ENCODE assay signal across 8 mouse cellular contexts in genomic region chr15:102017918-102018463, GRCm38 (mm10). TPM values are rescaled to one million over a fixed set of nuclear protein-coding genes. Genes with fewer than 3 reads are reported as not detected.
DNase-seq lines count a peak whose midpoint lies in the region; ATAC-seq and TF ChIP-seq lines count a peak whose summit lies in the region.

No protein-coding gene starts in this region.

- no peak overlapping the region for H3K4me3 ChIP-seq in gastrocnemius, adult 2 months
- H3K4me3 ChIP-seq in kidney, embryonic 15.5 days (replicated peaks): no peak overlapping the region

- WGBS in kidney, embryonic 15.5 days: 33% methylated on average over 7 of the region's 7 CpGs

- H3K36me3 ChIP-seq in kidney, embryonic 15.5 days: no peaks in the 10 kb centered on the region

- H3K9ac ChIP-seq in kidney, embryonic 15.5 days: no peak overlapping the region

- no peak overlapping the region for H3K4me2 ChIP-seq in kidney, embryonic 15.5 days

- no peaks in the 10 kb centered on the region for H3K9me3 ChIP-seq in kidney, embryonic 15.5 days (replicated peaks)

- H3K4me1 ChIP-seq in kidney, embryonic 15.5 days: peaks cover 46% of the 10 kb centered on the region

- H3K27ac ChIP-seq in gastrocnemius, adult 2 months: no peak overlapping the region
- peak overlapping the region; percentile 84 for H3K27ac ChIP-seq in kidney, embryonic 15.5 days

- intact Hi-C loops in gastrocnemius, adult 2 months (cut with DNase I): no loop called here
- intact Hi-C loops in gastrocnemius, postnatal 36 days (cut with DNase I): no loop called here

- TF ChIP-seq CTCF in gastrocnemius, adult 2 months (IDR thresholded peaks at IDR 0.05): peak; percentile 39

- H3K27me3 ChIP-seq in kidney, embryonic 15.5 days: no peaks in the 10 kb centered on the region

- peak; percentile 41; the same call in 1 of the 2 replicates for ATAC-seq in kidney, embryonic 15.5 days (replicated peaks; ENCODE audit: low FRiP score)

- DNase-seq in gastrocnemius, adult 2 months: peak; percentile 45
- DNase-seq in gastrocnemius, postnatal 36 days: no peak
- DNase-seq in NIH3T3 (ENCODE audit: low read depth): peak; percentile 61
- peak; percentile 81 for DNase-seq in lung, postnatal 36 days
- DNase-seq in layer of hippocampus, postnatal 10 days (ENCODE audit: low spot score in 2 of 2): no peak
- no peak for DNase-seq in heart, adult 18-20 months
- no peak for DNase-seq in left cerebral cortex, adult 18-20 months (ENCODE audit: low spot score in 2 of 2)

RNA-seq across cellular contexts. Expression of gene Krt18, which starts 10.0 kb away (rescaled TPM):
- total RNA-seq in gastrocnemius, adult 2 months (2021): under 1 TPM in 1 of 2 experiments, not detected in 1; 0.33 TPM
- total RNA-seq in gastrocnemius, postnatal 36 days (2021): 1 to 10 TPM in 1 of 2 experiments, not detected in 1; 1.3 TPM
- 176 and 180 TPM in 2 replicates for polyA plus RNA-seq in kidney, embryonic 15.5 days (2015; fragmentation: Nextera tagmentation; extraction: Ambion mirVana)
- 1 to 10 TPM in 1 of 2 experiments, under 1 TPM in 1; 0.85 to 1.6 TPM for total RNA-seq in layer of hippocampus, postnatal 10 days (2021)
- 1 to 10 TPM; 2.8 to 3.7 TPM for total RNA-seq in heart, adult 18-20 months (2021)
- total RNA-seq in left cerebral cortex, adult 18-20 months (2021): under 1 TPM in 1 of 2 experiments, not detected in 1; 0.26 TPM

RNA-seq across cellular contexts. Expression of gene Krt8, which starts 13.7 kb away (rescaled TPM):
- not detected for total RNA-seq in gastrocnemius, adult 2 months (2021)
- total RNA-seq in gastrocnemius, postnatal 36 days (2021): 1 to 10 TPM in 1 of 2 experiments, under 1 TPM in 1; 0.30 to 1.0 TPM
- 213 and 217 TPM in 2 replicates for polyA plus RNA-seq in kidney, embryonic 15.5 days (2015; fragmentation: Nextera tagmentation; extraction: Ambion mirVana)
- total RNA-seq in layer of hippocampus, postnatal 10 days (2021): under 1 TPM in 1 of 2 experiments, not detected in 1; 0.71 TPM
- 1 to 10 TPM; 1.5 to 3.0 TPM for total RNA-seq in heart, adult 18-20 months (2021)
- total RNA-seq in left cerebral cortex, adult 18-20 months (2021): not detected

RNA-seq across cellular contexts. Expression of gene Eif4b, which starts 55.6 kb away (rescaled TPM):
- total RNA-seq in gastrocnemius, adult 2 months (2021): 100 to 1,000 TPM; 187 to 246 TPM
- total RNA-seq in gastrocnemius, postnatal 36 days (2021): 100 to 1,000 TPM; 148 to 169 TPM
- 127 and 130 TPM in 2 replicates for polyA plus RNA-seq in kidney, embryonic 15.5 days (2015; fragmentation: Nextera tagmentation; extraction: Ambion mirVana)
- 100 to 1,000 TPM; 178 to 181 TPM for total RNA-seq in layer of hippocampus, postnatal 10 days (2021)
- total RNA-seq in heart, adult 18-20 months (2021): 100 to 1,000 TPM; 151 to 167 TPM
- total RNA-seq in left cerebral cortex, adult 18-20 months (2021): 100 to 1,000 TPM; 173 to 179 TPM

Comparison
In these comparisons a context has a peak if more than half of its experiments do, and no peak if none do; other contexts are left out.
1. DNase-seq: peak in gastrocnemius, adult 2 months (single experiment), NIH3T3 (single experiment) and lung, postnatal 36 days (single experiment); none in gastrocnemius, postnatal 36 days (0 of 2), layer of hippocampus, postnatal 10 days (0 of 2), heart, adult 18-20 months (0 of 2) and left cerebral cortex, adult 18-20 months (0 of 2).